Mouse (Mus musculus): Measurements from ENCODE around the gene Hmcn2.

DNA sequence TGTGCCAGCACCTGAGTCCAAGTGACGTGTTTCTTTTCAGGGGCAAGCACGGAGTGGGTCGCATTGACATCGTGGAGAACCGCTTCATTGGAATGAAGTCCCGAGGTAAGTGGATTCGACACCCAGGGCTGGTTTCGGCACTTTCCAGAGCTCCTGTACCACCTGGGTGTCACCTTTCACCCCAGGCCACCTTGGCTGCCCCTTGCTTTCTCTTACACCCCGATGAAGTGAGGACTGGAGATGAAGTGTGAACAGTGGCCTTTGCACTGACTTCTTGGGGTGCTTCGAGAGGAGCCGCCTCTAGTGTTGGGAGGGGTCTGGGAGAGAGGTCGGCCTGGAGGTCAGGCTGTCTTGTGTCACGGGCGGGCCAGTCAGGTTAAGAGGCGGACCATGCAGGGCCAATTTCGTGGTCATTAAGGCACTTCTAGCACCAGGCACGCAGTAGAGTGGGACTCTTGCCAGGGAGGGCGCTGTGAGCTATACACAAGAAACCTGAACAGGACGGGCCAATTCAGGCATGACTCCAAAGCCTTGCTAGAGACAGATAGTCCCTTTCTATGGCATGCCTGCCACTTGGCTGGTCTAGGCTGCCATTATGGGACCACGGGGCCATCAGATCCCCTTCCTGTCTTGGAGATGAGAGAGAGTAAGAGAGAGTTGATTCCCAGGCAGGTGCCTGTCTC, 187.4 kb downstream of the Hmcn2 start:
- TF ChIP-seq CTCF (IDR thresholded peaks at IDR 0.05; ENCODE audit: insufficient read depth, low read length) (no peak), POLR2A (IDR thresholded peaks at IDR 0.05; ENCODE audit: borderline replicate concordance, extremely low read depth, low read depth, low read length) (no peak)

Data from lung, adult 2 months (tissue).